Mouse (Mus musculus) heart, embryonic 15.5 days (tissue): ENCODE measurements at regions not wholly inside any gene's neighbourhood (a gene's known extent, or its start where the extent isn't known, plus 50 kb on each side); places are given as distances from the start of the nearest gene placed in this dataset.

Experiments
- ATAC-seq: fragments of 200-750 bp; cut with Nextera tagmentation; replicated peaks from 2 replicates; pipeline ENCODE4 v1.8.0; 2017; ENCODE audit warnings: low read depth, moderate TSS enrichment; ENCODE audit not compliant: insufficient number of reproducible peaks, insufficient read depth, low FRiP score
- H3K27ac ChIP-seq: fragments of 300-500 bp; sonication (generic); 2 replicates; pipeline ENCODE4 v1.5.1; 2015; ENCODE audit warnings: mild to moderate bottlenecking, inconsistent platforms
- H3K27me3 ChIP-seq: fragments of 300-500 bp; sonication (generic); 2 replicates; pipeline ENCODE4 v1.6.1; 2015; ENCODE audit warnings: inconsistent platforms
- H3K36me3 ChIP-seq: fragments of 300-500 bp; sonication (generic); 2 replicates; pipeline ENCODE4 v1.6.1; 2015; ENCODE audit warnings: mild to moderate bottlenecking, inconsistent platforms
- H3K4me1 ChIP-seq: fragments of 300-500 bp; sonication (generic); replicated peaks from 2 replicates; pipeline ENCODE4 v1.6.1; 2015; ENCODE audit warnings: inconsistent platforms
- H3K4me2 ChIP-seq: fragments of 300-500 bp; sonication (generic); 2 replicates; pipeline ENCODE4 v1.6.1; 2015; ENCODE audit warnings: inconsistent platforms, mild to moderate bottlenecking, moderate library complexity
- H3K4me3 ChIP-seq: fragments of 300-500 bp; sonication (generic); 2 replicates; pipeline ENCODE4 v1.5.1; 2015; ENCODE audit warnings: mild to moderate bottlenecking, inconsistent platforms
- H3K9ac ChIP-seq: fragments of 300-500 bp; sonication (generic); 2 replicates; pipeline ENCODE4 v1.6.1; 2015; ENCODE audit warnings: mild to moderate bottlenecking, inconsistent platforms
- H3K9me3 ChIP-seq: fragments of 300-500 bp; sonication (generic); replicated peaks from 2 replicates; pipeline ENCODE4 v1.6.1; 2016; ENCODE audit warnings: inconsistent platforms
- WGBS: fragments of 180-500 bp; shearing (Covaris S2); methylation state at CpG from one replicate; pipeline ENCODE4 v1.1.7; 2015; ENCODE audit warnings: mixed read lengths; 5-methylcytosine and 5-hydroxymethylcytosine counted together

DNA sequence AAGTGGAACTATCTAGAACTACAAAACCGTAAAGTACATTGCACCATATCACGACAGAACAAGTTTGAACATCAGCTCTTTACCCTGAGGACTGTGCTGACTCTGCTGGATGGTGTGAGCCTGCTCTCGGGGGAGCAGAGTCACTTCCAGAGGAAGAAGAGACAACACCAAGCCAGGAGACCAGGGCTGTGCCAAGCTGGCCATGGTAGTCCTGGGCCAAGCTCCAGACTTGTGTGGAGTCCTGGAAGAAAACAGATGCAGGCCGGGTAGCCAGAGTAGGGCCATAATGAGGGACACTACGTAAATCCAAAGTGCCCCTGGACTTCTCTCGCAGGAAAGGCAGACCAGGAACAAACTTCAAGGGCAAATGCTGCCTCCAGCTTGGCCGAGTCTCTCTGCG lies 59.0 kb upstream of the Mylip start:
- no peaks in the 10 kb centered on the region for H3K36me3 ChIP-seq
- ATAC-seq = no peak
- H3K4me2 ChIP-seq = no peak overlapping the region
- no peak overlapping the region for H3K4me3 ChIP-seq
- H3K4me1 ChIP-seq = no peaks in the 10 kb centered on the region
- no peaks in the 10 kb centered on the region for H3K27me3 ChIP-seq
- H3K27ac ChIP-seq = no peak overlapping the region
- WGBS = 63% methylated on average over 8 of the region's 8 CpGs
- H3K9ac ChIP-seq = no peak overlapping the region
- no peaks in the 10 kb centered on the region for H3K9me3 ChIP-seq

DNA sequence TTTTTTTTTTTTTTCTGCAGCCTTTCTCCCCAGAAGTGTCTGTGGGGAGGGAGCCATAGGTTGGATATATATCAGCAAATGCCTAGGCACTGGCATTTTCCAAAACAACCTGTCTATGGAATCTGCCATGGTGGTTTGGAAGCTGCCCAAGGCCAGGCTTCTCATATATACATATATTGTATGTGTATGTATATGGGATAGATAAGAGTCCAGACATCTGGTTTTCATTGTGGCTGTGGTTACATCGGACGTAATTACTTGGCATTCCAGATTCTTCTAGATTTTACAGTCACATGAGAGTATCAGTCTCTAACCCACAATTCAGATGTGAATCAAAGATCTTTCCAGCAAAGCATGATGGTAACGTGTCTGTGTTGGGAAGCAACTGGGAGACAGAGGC lies 57.5 kb upstream of the Mylip start:
- Histone ChIP-seq H3K4me1 (no peaks in the 10 kb centered on the region), H3K9ac (no peak overlapping the region), H3K36me3 (no peaks in the 10 kb centered on the region), H3K27ac (no peak overlapping the region), H3K4me3 (no peak overlapping the region), H3K27me3 (no peaks in the 10 kb centered on the region), H3K4me2 (no peak overlapping the region), H3K9me3 (no peaks in the 10 kb centered on the region)
- ATAC-seq = no peak
- WGBS = 73% methylated on average over 3 of the region's 3 CpGs

DNA sequence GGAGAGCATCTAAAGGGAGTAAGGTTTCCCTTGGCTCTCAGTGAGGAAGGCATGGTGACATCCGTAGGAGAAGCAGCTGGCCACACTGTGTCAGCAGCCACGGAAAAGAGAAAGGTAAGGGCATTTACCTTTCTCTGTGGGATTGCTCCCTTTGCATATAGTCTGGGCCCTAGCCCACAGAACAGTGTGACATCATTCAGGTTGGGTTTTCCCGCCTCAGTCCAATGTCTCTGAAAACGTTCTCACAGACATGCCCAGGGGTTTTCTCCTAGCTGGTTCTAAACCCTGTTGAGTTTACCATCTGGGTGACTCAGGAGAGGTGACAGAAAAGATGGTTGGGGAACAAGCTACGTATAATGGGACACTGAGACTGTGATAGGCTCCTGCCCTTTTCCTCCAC lies 55.9 kb upstream of the Mylip start:
- Histone ChIP-seq H3K36me3 (no peaks in the 10 kb centered on the region), H3K27me3 (no peaks in the 10 kb centered on the region), H3K4me3 (no peak overlapping the region), H3K4me2 (no peak overlapping the region), H3K9ac (no peak overlapping the region), H3K27ac (no peak overlapping the region), H3K4me1 (no peaks in the 10 kb centered on the region), H3K9me3 (no peaks in the 10 kb centered on the region)
- ATAC-seq = no peak
- 75% methylated on average over 5 of the region's 5 CpGs for WGBS
